Mouse (Mus musculus): ENCODE measurements around the gene Map3k11. TPM values are rescaled to one million over a fixed set of nuclear protein-coding genes. Genes with fewer than 3 reads are reported as not detected.

The Map3k11 gene
- total and polyA plus RNA-seq, 3 experiments: 22.2 to 145 (median 23.3) TPM

DNA sequence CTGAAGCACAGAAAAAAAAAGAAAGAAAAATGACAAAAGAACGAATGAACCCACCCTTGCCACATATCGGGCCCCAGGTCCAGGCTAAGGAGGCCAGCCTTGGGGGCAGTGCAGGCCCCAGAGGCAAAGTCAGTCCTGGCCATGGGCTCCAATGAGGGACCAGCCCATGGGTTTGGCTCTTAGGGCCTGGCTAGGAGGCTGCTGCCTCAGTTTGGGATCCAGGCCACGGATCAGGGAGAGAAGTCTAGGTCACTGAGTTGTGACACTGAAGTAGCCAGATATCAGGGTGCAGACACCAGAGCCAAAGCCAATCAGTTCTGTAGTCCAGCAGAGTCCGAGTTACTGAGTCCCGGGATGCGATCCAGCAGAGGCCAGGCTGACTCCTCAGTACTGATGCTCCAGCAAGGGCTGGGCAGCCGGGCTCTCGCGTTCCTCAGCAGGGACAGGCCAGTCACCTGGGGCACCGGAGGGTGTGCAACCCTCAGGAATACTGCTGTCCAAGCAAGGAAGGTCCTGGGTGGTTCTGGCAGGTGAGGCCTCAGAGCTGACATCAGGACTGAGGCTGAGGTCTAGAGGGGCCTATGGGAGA, 23.8 kb upstream of the Map3k11 start:
- H3K4me3 ChIP-seq (ENCODE audit: low read depth, low read length): peak overlapping the region; percentile 60; the same call in 1 of the 2 replicates
- no peaks in the 10 kb centered on the region for H3K9me3 ChIP-seq (replicated peaks)
- H3K36me3 ChIP-seq (replicated peaks): peaks cover 89% of the 10 kb centered on the region
- peaks cover 82% of the 10 kb centered on the region for H3K4me1 ChIP-seq (ENCODE audit: insufficient read depth, low read depth, low read length)
- DNase-seq (ENCODE audit: low spot score): no peak
- H3K27me3 ChIP-seq (ENCODE audit: insufficient read depth, low read length): no peaks in the 10 kb centered on the region; the same call in 1 of the 2 replicates
- TF ChIP-seq CTCF (IDR thresholded peaks at IDR 0.05; ENCODE audit: low read depth, low read length): no peak
- TF ChIP-seq GATA1 (IDR thresholded peaks at IDR 0.05; ENCODE audit: borderline replicate concordance, low read length): no peak
- no peak for TF ChIP-seq POLR2AphosphoS5 (IDR thresholded peaks at IDR 0.05; ENCODE audit: insufficient replicate concordance, low read depth, low read length)
- no peak for TF ChIP-seq TAL1 (conservative IDR thresholded peaks at IDR 0.05; ENCODE audit: low read depth, low read length)
- no peak for TF ChIP-seq GATA2 (IDR thresholded peaks at IDR 0.05; ENCODE audit: borderline replicate concordance, low read depth, low read length)
- ATAC-seq (ENCODE audit: extremely low read depth, insufficient number of reproducible peaks, low FRiP score, poor library complexity, severe bottlenecking): no peak

- ATAC-seq (ENCODE audit: extremely low read depth, insufficient number of reproducible peaks, low FRiP score, poor library complexity, severe bottlenecking): peak; percentile 65
- peak overlapping the region; percentile 60; the same call in 1 of the 2 replicates for H3K4me3 ChIP-seq (ENCODE audit: low read depth, low read length)
- TF ChIP-seq POLR2AphosphoS5 (IDR thresholded peaks at IDR 0.05; ENCODE audit: insufficient replicate concordance, low read depth, low read length) (no peak), TAL1 (conservative IDR thresholded peaks at IDR 0.05; ENCODE audit: low read depth, low read length) (peak; percentile 82; the same call in 1 of the 2 replicates)
- peaks cover 79% of the 10 kb centered on the region for H3K4me1 ChIP-seq (ENCODE audit: insufficient read depth, low read depth, low read length)
- H3K27me3 ChIP-seq (ENCODE audit: insufficient read depth, low read length): no peaks in the 10 kb centered on the region; the same call in 1 of the 2 replicates
- peak; percentile 88 for DNase-seq (ENCODE audit: low spot score)
- peaks cover 89% of the 10 kb centered on the region for H3K36me3 ChIP-seq (replicated peaks)
- no peaks in the 10 kb centered on the region for H3K9me3 ChIP-seq (replicated peaks)
Observed at GRCm38 (mm10) chr19:5665465-5665864, 23.1 kb upstream of the Map3k11 start.

- peaks cover 89% of the 10 kb centered on the region for H3K36me3 ChIP-seq (replicated peaks)
- DNase-seq (ENCODE audit: low spot score) (no peak), ATAC-seq (ENCODE audit: extremely low read depth, insufficient number of reproducible peaks, low FRiP score, poor library complexity, severe bottlenecking) (no peak)
- no peaks in the 10 kb centered on the region; the same call in 1 of the 2 replicates for H3K27me3 ChIP-seq (ENCODE audit: insufficient read depth, low read length)
- H3K4me3 ChIP-seq (ENCODE audit: low read depth, low read length): peak overlapping the region; percentile 60; the same call in 1 of the 2 replicates
- H3K4me1 ChIP-seq (ENCODE audit: insufficient read depth, low read depth, low read length): peaks cover 70% of the 10 kb centered on the region
- TF ChIP-seq GATA1 (IDR thresholded peaks at IDR 0.05; ENCODE audit: borderline replicate concordance, low read length) (no peak), POLR2AphosphoS5 (IDR thresholded peaks at IDR 0.05; ENCODE audit: insufficient replicate concordance, low read depth, low read length) (no peak), CTCF (IDR thresholded peaks at IDR 0.05; ENCODE audit: low read depth, low read length) (no peak), TAL1 (conservative IDR thresholded peaks at IDR 0.05; ENCODE audit: low read depth, low read length) (no peak), GATA2 (IDR thresholded peaks at IDR 0.05; ENCODE audit: borderline replicate concordance, low read depth, low read length) (no peak)
- H3K9me3 ChIP-seq (replicated peaks): no peaks in the 10 kb centered on the region
Observed at GRCm38 (mm10) chr19:5666386-5666785, 22.2 kb upstream of the Map3k11 start.

DNA sequence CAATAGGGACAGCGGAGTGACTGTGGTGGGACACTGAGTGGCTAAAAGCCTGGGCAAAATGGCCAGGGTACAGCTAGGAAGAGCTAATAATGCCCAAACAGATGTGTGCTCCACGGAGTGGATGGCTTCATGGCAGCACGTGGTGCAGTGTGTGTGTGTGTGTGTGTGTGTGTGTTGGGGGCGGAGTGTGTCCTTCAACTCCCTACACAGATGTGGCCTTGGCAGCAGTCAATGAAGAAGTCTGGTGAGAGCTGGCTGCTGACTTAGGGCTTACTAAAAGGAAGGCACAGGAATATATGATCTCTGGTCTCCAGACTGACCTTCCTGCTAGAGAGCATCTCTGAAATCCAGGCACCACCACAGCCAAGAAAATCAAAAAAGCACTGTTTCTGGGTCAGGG, 20.2 kb upstream of the Map3k11 start:
- H3K9me3 ChIP-seq (replicated peaks): no peaks in the 10 kb centered on the region
- TF ChIP-seq POLR2AphosphoS5 (IDR thresholded peaks at IDR 0.05; ENCODE audit: insufficient replicate concordance, low read depth, low read length) (no peak), TAL1 (conservative IDR thresholded peaks at IDR 0.05; ENCODE audit: low read depth, low read length) (no peak)
- ATAC-seq (ENCODE audit: extremely low read depth, insufficient number of reproducible peaks, low FRiP score, poor library complexity, severe bottlenecking): no peak
- H3K4me3 ChIP-seq (ENCODE audit: low read depth, low read length): no peak overlapping the region
- peaks cover 56% of the 10 kb centered on the region for H3K4me1 ChIP-seq (ENCODE audit: insufficient read depth, low read depth, low read length)
- no peak for DNase-seq (ENCODE audit: low spot score)
- H3K36me3 ChIP-seq (replicated peaks): peaks cover 95% of the 10 kb centered on the region
- no peaks in the 10 kb centered on the region; the same call in 1 of the 2 replicates for H3K27me3 ChIP-seq (ENCODE audit: insufficient read depth, low read length)

DNA sequence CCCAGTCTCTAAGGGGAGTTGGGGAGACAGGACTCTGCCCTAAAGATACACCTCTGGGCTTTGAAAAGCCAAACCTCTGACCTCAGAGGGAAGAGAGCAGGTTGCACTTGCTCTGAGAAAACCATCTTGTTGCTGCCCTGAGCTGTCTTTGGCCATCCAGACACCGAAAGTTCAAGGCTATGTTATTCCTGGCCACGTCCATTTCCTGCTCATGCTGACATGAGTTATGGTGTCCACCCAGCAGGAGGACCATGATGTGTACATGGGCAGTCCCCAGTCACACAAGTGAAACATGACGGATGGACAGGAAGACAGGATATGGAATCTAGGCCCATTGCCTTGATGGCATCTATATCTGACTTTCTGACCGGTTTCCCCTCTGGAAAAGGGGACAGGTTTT, 8.1 kb upstream of the Map3k11 start:
- H3K36me3 ChIP-seq (replicated peaks): peaks cover 94% of the 10 kb centered on the region
- no peak for TF ChIP-seq CTCF (IDR thresholded peaks at IDR 0.05; ENCODE audit: low read depth, low read length)
- TF ChIP-seq TAL1 (conservative IDR thresholded peaks at IDR 0.05; ENCODE audit: low read depth, low read length): no peak
- TF ChIP-seq GATA2 (IDR thresholded peaks at IDR 0.05; ENCODE audit: borderline replicate concordance, low read depth, low read length): no peak
- no peak for TF ChIP-seq POLR2AphosphoS5 (IDR thresholded peaks at IDR 0.05; ENCODE audit: insufficient replicate concordance, low read depth, low read length)
- TF ChIP-seq GATA1 (IDR thresholded peaks at IDR 0.05; ENCODE audit: borderline replicate concordance, low read length): no peak
- ATAC-seq (ENCODE audit: extremely low read depth, insufficient number of reproducible peaks, low FRiP score, poor library complexity, severe bottlenecking): no peak
- no peaks in the 10 kb centered on the region for H3K9me3 ChIP-seq (replicated peaks)
- DNase-seq (ENCODE audit: low spot score): no peak
- no peak overlapping the region for H3K4me3 ChIP-seq (ENCODE audit: low read depth, low read length)
- no peaks in the 10 kb centered on the region for H3K27me3 ChIP-seq (ENCODE audit: insufficient read depth, low read length)
- peaks cover 16% of the 10 kb centered on the region for H3K4me1 ChIP-seq (ENCODE audit: insufficient read depth, low read depth, low read length)

DNA sequence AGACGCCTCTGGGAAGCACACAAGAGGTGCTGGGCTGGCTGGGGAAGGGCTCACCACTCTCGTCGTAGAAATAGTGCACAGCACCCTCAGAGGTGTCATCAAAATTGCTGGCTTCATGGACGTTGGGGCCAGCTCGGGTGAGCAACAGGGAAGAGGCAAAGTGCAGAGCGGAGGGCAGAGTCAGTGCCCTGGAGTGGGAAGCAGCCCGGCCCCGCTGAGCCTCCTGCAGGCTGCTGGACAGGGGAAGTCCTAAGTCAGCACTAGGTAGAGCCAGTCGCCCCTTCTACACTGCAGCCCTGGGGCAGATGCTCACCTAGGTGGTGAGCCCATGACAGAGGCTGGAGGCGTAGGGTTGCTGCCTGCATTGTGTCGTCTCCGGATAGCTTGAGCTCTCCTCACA, 4.3 kb upstream of the Map3k11 start:
- Histone ChIP-seq H3K36me3 (replicated peaks) (peaks cover 82% of the 10 kb centered on the region), H3K9me3 (replicated peaks) (no peaks in the 10 kb centered on the region), H3K4me3 (ENCODE audit: low read depth, low read length) (no peak overlapping the region), H3K4me1 (ENCODE audit: insufficient read depth, low read depth, low read length) (peaks cover 36% of the 10 kb centered on the region), H3K27me3 (ENCODE audit: insufficient read depth, low read length) (no peaks in the 10 kb centered on the region)
- TF ChIP-seq GATA1 (IDR thresholded peaks at IDR 0.05; ENCODE audit: borderline replicate concordance, low read length) (no peak), CTCF (IDR thresholded peaks at IDR 0.05; ENCODE audit: low read depth, low read length) (no peak), GATA2 (IDR thresholded peaks at IDR 0.05; ENCODE audit: borderline replicate concordance, low read depth, low read length) (no peak), POLR2AphosphoS5 (IDR thresholded peaks at IDR 0.05; ENCODE audit: insufficient replicate concordance, low read depth, low read length) (no peak), TAL1 (conservative IDR thresholded peaks at IDR 0.05; ENCODE audit: low read depth, low read length) (no peak)
- DNase-seq (ENCODE audit: low spot score) (no peak), ATAC-seq (ENCODE audit: extremely low read depth, insufficient number of reproducible peaks, low FRiP score, poor library complexity, severe bottlenecking) (no peak)
